Mouse (Mus musculus): ENCODE measurements around the gene Sept1. TPM values are rescaled to one million over a fixed set of nuclear protein-coding genes. Genes with fewer than 3 reads are reported as not detected.

The Sept1 gene
- polyA plus RNA-seq, 2 experiments: 15.3 to 22.2 TPM

DNA sequence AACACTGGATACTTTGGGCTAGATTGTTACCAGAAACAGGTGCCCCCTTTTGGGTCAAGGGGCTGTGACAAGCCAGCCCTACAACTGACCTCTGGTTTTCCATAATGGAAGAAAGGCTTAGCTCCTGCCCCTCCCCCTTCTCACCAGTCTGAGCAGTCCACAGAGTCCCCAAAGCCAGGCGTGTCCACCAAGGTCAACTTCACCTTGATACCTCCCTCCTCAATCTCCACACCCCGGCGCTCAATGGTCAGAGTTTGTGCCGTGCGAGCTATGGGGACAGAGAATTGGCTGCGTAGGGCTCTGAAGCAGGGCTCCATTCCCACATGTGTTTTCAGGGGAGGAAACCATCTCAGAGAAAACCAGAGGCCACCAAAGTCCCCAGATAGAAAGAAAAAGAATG, 15.5 kb downstream of the Sept1 start:
- no peaks in the 10 kb centered on the region for H3K36me3 ChIP-seq (ENCODE audit: control insufficient read depth, insufficient read depth, low read length)
- H3K9me3 ChIP-seq (ENCODE audit: control insufficient read depth, low read length): no peaks in the 10 kb centered on the region
- H3K4me1 ChIP-seq (ENCODE audit: control insufficient read depth, insufficient read depth, low read length): peaks cover 10% of the 10 kb centered on the region
- H3K4me2 ChIP-seq (replicated peaks; ENCODE audit: low read depth, low read length, severe bottlenecking): no peak overlapping the region
- no peak for TF ChIP-seq POLR2A (IDR thresholded peaks at IDR 0.05; ENCODE audit: borderline replicate concordance, extremely low read depth, insufficient read depth, insufficient read length)
- ATAC-seq (ENCODE audit: low FRiP score, low read depth) (no peak), DNase-seq (ENCODE audit: low spot score) (no peak)
- H3K4me3 ChIP-seq (replicated peaks; ENCODE audit: low read length): no peak overlapping the region
- no peak overlapping the region for H3K9ac ChIP-seq (ENCODE audit: low read depth, low read length, severe bottlenecking)
- no peak overlapping the region for H3K27ac ChIP-seq (replicated peaks; ENCODE audit: low read depth, low read length)
- WGBS: 86% methylated on average over 6 of the region's 6 CpGs
- H3K27me3 ChIP-seq (ENCODE audit: control insufficient read depth, insufficient read depth, low read length): no peaks in the 10 kb centered on the region

- no peak overlapping the region for H3K27ac ChIP-seq (replicated peaks; ENCODE audit: low read depth, low read length)
- TF ChIP-seq POLR2A (IDR thresholded peaks at IDR 0.05; ENCODE audit: borderline replicate concordance, extremely low read depth, insufficient read depth, insufficient read length): no peak
- no peaks in the 10 kb centered on the region for H3K27me3 ChIP-seq (ENCODE audit: control insufficient read depth, insufficient read depth, low read length)
- 85% methylated on average over 5 of the region's 5 CpGs for WGBS
- H3K36me3 ChIP-seq (ENCODE audit: control insufficient read depth, insufficient read depth, low read length): no peaks in the 10 kb centered on the region
- DNase-seq (ENCODE audit: low spot score): no peak
- H3K4me3 ChIP-seq (replicated peaks; ENCODE audit: low read length): no peak overlapping the region
- no peak overlapping the region for H3K9ac ChIP-seq (ENCODE audit: low read depth, low read length, severe bottlenecking)
- no peak for ATAC-seq (ENCODE audit: low FRiP score, low read depth)
- H3K4me2 ChIP-seq (replicated peaks; ENCODE audit: low read depth, low read length, severe bottlenecking): no peak overlapping the region
- H3K4me1 ChIP-seq (ENCODE audit: control insufficient read depth, insufficient read depth, low read length): peaks cover 10% of the 10 kb centered on the region
- H3K9me3 ChIP-seq (ENCODE audit: control insufficient read depth, low read length): no peaks in the 10 kb centered on the region
Observed at GRCm38 (mm10) chr7:127216307-127216706, 16.6 kb downstream of the Sept1 start.

- H3K9ac ChIP-seq (ENCODE audit: low read depth, low read length, severe bottlenecking): peak overlapping the region; percentile 53
- WGBS: 20% methylated on average over 33 of the region's 33 CpGs
- H3K27ac ChIP-seq (replicated peaks; ENCODE audit: low read depth, low read length): no peak overlapping the region; the same call in 1 of the 2 replicates
- TF ChIP-seq POLR2A (IDR thresholded peaks at IDR 0.05; ENCODE audit: borderline replicate concordance, extremely low read depth, insufficient read depth, insufficient read length): no peak
- no peaks in the 10 kb centered on the region for H3K9me3 ChIP-seq (ENCODE audit: control insufficient read depth, low read length)
- H3K27me3 ChIP-seq (ENCODE audit: control insufficient read depth, insufficient read depth, low read length): no peaks in the 10 kb centered on the region
- H3K4me1 ChIP-seq (ENCODE audit: control insufficient read depth, insufficient read depth, low read length): peaks cover 10% of the 10 kb centered on the region
- H3K36me3 ChIP-seq (ENCODE audit: control insufficient read depth, insufficient read depth, low read length): no peaks in the 10 kb centered on the region
- peak; percentile 48 for ATAC-seq (ENCODE audit: low FRiP score, low read depth)
- DNase-seq (ENCODE audit: low spot score): peak; percentile 82
- peak overlapping the region; percentile 60 for H3K4me2 ChIP-seq (replicated peaks; ENCODE audit: low read depth, low read length, severe bottlenecking)
- peak overlapping the region; percentile 34 for H3K4me3 ChIP-seq (replicated peaks; ENCODE audit: low read length)
Observed at GRCm38 (mm10) chr7:127214981-127215871, 17.7 kb downstream of the Sept1 start.

GRCm38 (mm10) chr7:127214521-127214920, 18.4 kb downstream of the Sept1 start:
- 27% methylated on average over 21 of the region's 21 CpGs for WGBS
- Histone ChIP-seq H3K27me3 (ENCODE audit: control insufficient read depth, insufficient read depth, low read length) (no peaks in the 10 kb centered on the region), H3K4me3 (replicated peaks; ENCODE audit: low read length) (peak overlapping the region; percentile 34), H3K4me1 (ENCODE audit: control insufficient read depth, insufficient read depth, low read length) (peaks cover 11% of the 10 kb centered on the region), H3K4me2 (replicated peaks; ENCODE audit: low read depth, low read length, severe bottlenecking) (peak overlapping the region; percentile 60), H3K27ac (replicated peaks; ENCODE audit: low read depth, low read length) (no peak overlapping the region; the same call in 1 of the 2 replicates), H3K9me3 (ENCODE audit: control insufficient read depth, low read length) (no peaks in the 10 kb centered on the region), H3K36me3 (ENCODE audit: control insufficient read depth, insufficient read depth, low read length) (no peaks in the 10 kb centered on the region), H3K9ac (ENCODE audit: low read depth, low read length, severe bottlenecking) (peak overlapping the region; percentile 53)
- ATAC-seq (ENCODE audit: low FRiP score, low read depth) (no peak), DNase-seq (ENCODE audit: low spot score) (no peak)
- no peak for TF ChIP-seq POLR2A (IDR thresholded peaks at IDR 0.05; ENCODE audit: borderline replicate concordance, extremely low read depth, insufficient read depth, insufficient read length)

DNA sequence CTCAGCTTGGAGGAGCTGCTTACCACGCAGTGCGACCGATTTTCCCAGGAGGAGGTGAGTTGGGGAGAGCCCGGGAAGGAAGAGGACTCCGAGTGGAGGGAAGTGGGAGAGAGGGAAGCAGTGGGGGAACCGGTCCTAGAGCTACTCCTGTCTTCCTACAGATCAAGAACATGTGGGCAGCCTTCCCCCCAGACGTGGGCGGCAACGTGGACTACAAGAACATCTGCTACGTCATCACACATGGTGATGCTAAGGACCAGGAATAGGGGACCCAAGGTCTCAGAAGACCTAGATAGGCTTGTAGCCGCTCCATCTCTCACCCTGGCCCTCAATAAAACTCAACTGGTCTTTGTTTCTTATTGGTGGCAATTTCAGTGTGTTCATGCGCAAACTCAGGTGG, 19.0 kb downstream of the Sept1 start:
- WGBS: 47% methylated on average over 12 of the region's 12 CpGs
- DNase-seq (ENCODE audit: low spot score) (no peak), ATAC-seq (ENCODE audit: low FRiP score, low read depth) (no peak)
- Histone ChIP-seq H3K27me3 (ENCODE audit: control insufficient read depth, insufficient read depth, low read length) (no peaks in the 10 kb centered on the region), H3K4me2 (replicated peaks; ENCODE audit: low read depth, low read length, severe bottlenecking) (peak overlapping the region; percentile 60), H3K4me3 (replicated peaks; ENCODE audit: low read length) (peak overlapping the region; percentile 34; the same call in 1 of the 2 replicates), H3K36me3 (ENCODE audit: control insufficient read depth, insufficient read depth, low read length) (no peaks in the 10 kb centered on the region), H3K9ac (ENCODE audit: low read depth, low read length, severe bottlenecking) (peak overlapping the region; percentile 53; the same call in 1 of the 2 replicates), H3K27ac (replicated peaks; ENCODE audit: low read depth, low read length) (no peak overlapping the region), H3K4me1 (ENCODE audit: control insufficient read depth, insufficient read depth, low read length) (peaks cover 15% of the 10 kb centered on the region), H3K9me3 (ENCODE audit: control insufficient read depth, low read length) (no peaks in the 10 kb centered on the region)
- no peak for TF ChIP-seq POLR2A (IDR thresholded peaks at IDR 0.05; ENCODE audit: borderline replicate concordance, extremely low read depth, insufficient read depth, insufficient read length)

Measured in limb, embryonic 14.5 days (tissue).